Mouse (Mus musculus) neural tube, embryonic 15.5 days (tissue): ENCODE data around the gene Fam198a. TPM values are rescaled to one million over a fixed set of nuclear protein-coding genes. Genes with fewer than 3 reads are reported as not detected.

Source experiments
- ATAC-seq: fragments of 200-750 bp; cut with Nextera tagmentation; 2 replicates; pipeline ENCODE4 v1.8.0; 2017; ENCODE audit warnings: mild to moderate bottlenecking, moderate TSS enrichment, moderate library complexity; ENCODE audit not compliant: low FRiP score
- H3K27ac ChIP-seq: fragments of 300-500 bp; sonication (generic); replicated peaks from 2 replicates; pipeline ENCODE4 v1.5.1; 2015; ENCODE audit warnings: mild to moderate bottlenecking, inconsistent platforms
- H3K27me3 ChIP-seq: fragments of 300-500 bp; sonication (generic); replicated peaks from 2 replicates; pipeline ENCODE4 v1.6.1; 2015; ENCODE audit warnings: inconsistent platforms
- H3K36me3 ChIP-seq: fragments of 300-500 bp; sonication (generic); 2 replicates; pipeline ENCODE4 v1.6.1; 2015; ENCODE audit warnings: inconsistent platforms
- H3K4me1 ChIP-seq: fragments of 300-500 bp; sonication (generic); 2 replicates; pipeline ENCODE4 v1.6.1; 2015; ENCODE audit warnings: inconsistent platforms
- H3K4me2 ChIP-seq: fragments of 300-500 bp; sonication (generic); 2 replicates; pipeline ENCODE4 v1.6.1; 2015; ENCODE audit warnings: inconsistent platforms, mild to moderate bottlenecking, moderate library complexity
- H3K4me3 ChIP-seq: fragments of 300-500 bp; sonication (generic); replicated peaks from 2 replicates; pipeline ENCODE4 v1.5.1; 2015; ENCODE audit warnings: mild to moderate bottlenecking, inconsistent platforms
- H3K9ac ChIP-seq: fragments of 300-500 bp; sonication (generic); replicated peaks from 2 replicates; pipeline ENCODE4 v1.6.1; 2015; ENCODE audit warnings: mild to moderate bottlenecking, inconsistent platforms
- H3K9me3 ChIP-seq: fragments of 300-500 bp; sonication (generic); replicated peaks from 2 replicates; pipeline ENCODE4 v1.6.1; 2016; ENCODE audit warnings: inconsistent platforms
- WGBS: fragments of 180-500 bp; shearing (Covaris S2); methylation state at CpG from one replicate; pipeline ENCODE4 v1.1.7; 2015; ENCODE audit warnings: mixed read lengths; 5-methylcytosine and 5-hydroxymethylcytosine counted together
- polyA plus RNA-seq: library from polyadenylated mRNA; unstranded; fragments of >200 nt; fragmentation: Nextera tagmentation; extraction: Ambion mirVana; gene quantifications from 2 replicates; pipeline ENCODE4 v1.2.1, GENCODE M21; 2015

The Fam198a gene
- polyA plus RNA-seq, 1 experiment from 2014 or later: 1.9 TPM

DNA sequence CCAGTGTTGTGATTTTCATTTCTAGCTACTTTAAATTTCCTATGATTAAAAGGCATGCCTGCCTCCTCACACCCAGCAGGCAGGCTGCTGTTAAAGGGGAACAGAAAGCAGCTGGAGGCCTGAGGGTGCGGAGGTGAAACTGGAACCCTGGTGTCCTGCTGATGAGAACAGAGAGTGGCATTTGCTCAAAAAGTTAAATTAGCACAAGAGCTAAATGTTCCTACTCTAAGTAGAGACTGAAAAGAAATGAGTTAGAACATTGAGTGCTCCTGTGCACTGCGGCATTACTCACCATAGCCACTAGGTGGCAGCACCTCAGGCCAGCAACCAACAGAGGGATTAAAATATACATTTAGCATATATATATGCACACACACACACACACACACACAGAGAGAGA, 22.3 kb upstream of the Fam198a start:
- no peak for ATAC-seq
- Histone ChIP-seq H3K9ac (no peak overlapping the region), H3K4me3 (no peak overlapping the region), H3K27ac (no peak overlapping the region), H3K27me3 (no peaks in the 10 kb centered on the region), H3K4me1 (no peaks in the 10 kb centered on the region), H3K9me3 (no peaks in the 10 kb centered on the region), H3K36me3 (no peaks in the 10 kb centered on the region), H3K4me2 (no peak overlapping the region)
- WGBS: 20% methylated on average over 2 of the region's 2 CpGs

DNA sequence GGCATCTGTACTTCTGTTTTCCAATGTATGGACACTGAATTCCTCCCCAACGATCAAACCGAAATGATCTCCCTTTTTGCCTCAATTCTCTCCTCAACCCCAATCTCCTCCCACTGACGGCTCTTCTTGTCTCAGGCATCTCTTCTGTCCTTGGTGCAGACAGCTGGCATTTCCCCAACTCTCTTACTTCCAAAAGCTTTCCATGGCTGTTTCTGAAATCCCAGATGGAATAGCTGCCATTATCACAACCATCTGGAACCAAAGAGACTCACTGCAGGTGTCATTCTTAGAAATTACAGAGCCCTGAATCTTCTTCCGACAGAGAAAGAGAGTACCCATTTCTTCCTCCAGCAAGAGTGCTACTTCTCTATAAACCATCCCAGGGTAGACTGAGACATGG, 15.9 kb upstream of the Fam198a start:
- Histone ChIP-seq H3K9me3 (no peaks in the 10 kb centered on the region), H3K4me1 (0 out of 2 replicates have a peak, but pooled peaks cover 3% of the 10 kb centered on the region), H3K27me3 (no peaks in the 10 kb centered on the region), H3K9ac (no peak overlapping the region), H3K4me2 (no peak overlapping the region), H3K27ac (no peak overlapping the region), H3K36me3 (no peaks in the 10 kb centered on the region), H3K4me3 (no peak overlapping the region)
- 82% methylated on average over 4 of the region's 4 CpGs for WGBS
- no peak for ATAC-seq

DNA sequence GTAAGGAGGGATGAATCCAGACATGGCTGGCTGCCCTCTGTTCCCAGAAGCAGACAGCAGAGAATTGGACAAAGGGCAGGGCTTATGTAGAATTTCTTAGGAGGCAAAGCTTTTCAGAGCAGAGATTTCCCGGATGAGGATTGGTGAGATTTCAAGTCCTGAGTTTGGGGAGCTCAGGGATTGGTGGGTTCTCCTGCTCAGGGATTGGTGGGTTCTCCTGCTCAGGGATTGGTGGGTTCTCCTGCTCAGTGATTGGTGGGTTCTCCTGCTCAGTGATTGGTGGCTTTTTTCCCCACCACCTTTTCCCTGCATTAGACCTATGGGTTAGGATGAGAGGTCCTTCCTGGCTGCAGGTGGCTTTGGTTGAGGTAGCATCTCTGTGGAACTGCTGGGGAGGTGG, 13.8 kb upstream of the Fam198a start:
- WGBS: 67% methylated on average over 1 of the region's 1 CpGs
- H3K4me2 ChIP-seq: peak overlapping the region; percentile 51
- no peak overlapping the region for H3K27ac ChIP-seq
- no peaks in the 10 kb centered on the region for H3K9me3 ChIP-seq
- peak; percentile 87 for ATAC-seq
- no peaks in the 10 kb centered on the region for H3K27me3 ChIP-seq
- H3K4me3 ChIP-seq: peak overlapping the region; percentile 47
- H3K9ac ChIP-seq: no peak overlapping the region
- H3K36me3 ChIP-seq: no peaks in the 10 kb centered on the region
- H3K4me1 ChIP-seq: 0 out of 2 replicates have a peak, but pooled peaks cover 3% of the 10 kb centered on the region

DNA sequence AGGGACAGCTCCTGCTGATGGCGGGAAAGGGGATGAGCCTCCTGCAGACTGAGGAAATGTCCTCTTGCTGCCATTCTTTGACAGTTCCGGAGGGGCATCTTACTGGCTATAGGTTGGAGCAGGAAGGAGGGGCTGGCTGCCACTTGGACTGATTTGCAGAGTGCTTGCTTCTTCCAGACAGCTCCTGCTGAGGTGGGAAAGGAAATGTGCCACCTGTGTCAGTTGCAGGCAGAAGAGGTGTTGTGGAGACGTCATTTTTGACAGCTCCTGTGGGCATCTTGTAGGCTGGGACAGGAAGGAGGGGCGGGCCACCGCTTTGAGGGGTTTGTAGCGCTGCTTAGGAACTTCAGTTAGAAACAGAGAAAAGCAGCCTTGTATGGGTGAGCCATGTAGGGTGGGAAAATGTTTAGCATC, 13.3 kb upstream of the Fam198a start:
- ATAC-seq: peak; percentile 67
- H3K4me1 ChIP-seq: 0 out of 2 replicates have a peak, but pooled peaks cover 3% of the 10 kb centered on the region
- H3K27ac ChIP-seq: peak overlapping the region; percentile 64
- no peaks in the 10 kb centered on the region for H3K27me3 ChIP-seq
- H3K36me3 ChIP-seq: no peaks in the 10 kb centered on the region
- peak overlapping the region; percentile 47 for H3K4me3 ChIP-seq
- peak overlapping the region; percentile 51 for H3K4me2 ChIP-seq
- peak overlapping the region; percentile 41 for H3K9ac ChIP-seq
- no peaks in the 10 kb centered on the region for H3K9me3 ChIP-seq
- 65% methylated on average over 6 of the region's 6 CpGs for WGBS

DNA sequence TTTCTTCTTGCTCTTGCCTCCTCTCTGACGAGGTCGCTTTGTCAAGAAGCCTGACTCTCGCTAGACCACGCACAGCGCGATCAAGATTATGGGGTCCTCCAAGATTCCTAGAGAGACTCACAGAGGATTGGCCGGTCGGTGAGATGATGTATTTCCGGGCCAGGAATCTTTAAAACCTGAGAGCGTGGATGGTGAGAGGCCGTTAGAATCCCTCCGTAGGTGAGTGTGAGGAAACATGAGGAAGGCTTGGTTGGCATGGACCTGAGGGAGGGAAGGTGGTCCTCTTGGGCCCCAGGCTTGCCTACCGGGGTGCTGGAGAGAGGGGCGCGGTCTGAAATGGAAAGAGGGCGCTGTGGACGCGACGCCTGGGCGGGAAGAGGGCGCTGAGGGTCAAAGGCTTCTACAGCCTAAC, 12.8 kb upstream of the Fam198a start:
- peak; percentile 76 for ATAC-seq
- no peaks in the 10 kb centered on the region for H3K27me3 ChIP-seq
- H3K4me3 ChIP-seq: peak overlapping the region; percentile 47
- H3K9ac ChIP-seq: peak overlapping the region; percentile 41
- H3K4me2 ChIP-seq: peak overlapping the region; percentile 51
- 0 out of 2 replicates have a peak, but pooled peaks cover 3% of the 10 kb centered on the region for H3K4me1 ChIP-seq
- 68% methylated on average over 21 of the region's 21 CpGs for WGBS
- H3K36me3 ChIP-seq: no peaks in the 10 kb centered on the region
- peak overlapping the region; percentile 64 for H3K27ac ChIP-seq
- H3K9me3 ChIP-seq: no peaks in the 10 kb centered on the region

DNA sequence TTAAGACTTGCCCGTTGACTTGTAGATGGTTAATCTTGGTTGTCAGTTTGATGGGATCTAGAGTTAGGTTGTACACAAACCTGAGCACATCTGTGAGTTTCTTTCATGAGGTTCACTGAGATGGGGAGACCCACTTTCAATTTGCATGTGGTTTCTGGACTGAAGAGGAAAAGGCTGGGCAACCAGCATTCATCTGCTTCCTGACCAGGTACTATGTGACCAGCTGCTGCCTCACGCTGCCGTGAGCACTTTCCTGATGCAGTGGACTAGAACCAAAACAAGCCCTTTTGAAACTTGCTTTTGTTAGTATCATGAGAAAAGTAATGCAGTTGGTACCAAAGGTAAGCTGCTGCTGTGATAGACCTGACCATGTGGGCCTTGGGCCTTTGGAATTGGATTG, 7.8 kb upstream of the Fam198a start:
- Histone ChIP-seq H3K9ac (no peak overlapping the region), H3K4me2 (no peak overlapping the region), H3K9me3 (no peaks in the 10 kb centered on the region), H3K27ac (no peak overlapping the region), H3K36me3 (no peaks in the 10 kb centered on the region), H3K4me1 (no peaks in the 10 kb centered on the region), H3K27me3 (no peaks in the 10 kb centered on the region), H3K4me3 (no peak overlapping the region)
- ATAC-seq: no peak
- WGBS: 93% methylated on average over 3 of the region's 3 CpGs

DNA sequence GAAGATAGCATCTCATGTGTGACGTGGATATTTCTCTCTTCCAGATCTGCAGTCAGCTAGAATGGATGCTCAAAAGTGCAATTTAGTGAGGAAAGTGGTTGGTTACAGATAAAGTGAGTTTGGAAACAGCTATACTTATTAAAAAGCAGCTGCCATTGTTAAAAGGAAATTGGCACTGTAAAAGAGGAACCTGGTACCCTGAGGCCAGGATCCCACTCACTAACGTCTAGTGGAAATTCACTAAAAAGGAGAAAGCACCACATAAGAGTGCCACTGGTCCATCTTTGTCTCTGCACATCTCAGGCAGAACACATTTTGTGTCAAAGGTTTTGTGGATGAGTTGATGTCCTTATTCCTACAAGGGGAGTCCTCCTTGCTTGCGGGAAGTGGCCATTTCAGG, 7.2 kb upstream of the Fam198a start:
- no peak overlapping the region for H3K4me2 ChIP-seq
- no peak overlapping the region for H3K9ac ChIP-seq
- no peaks in the 10 kb centered on the region for H3K9me3 ChIP-seq
- WGBS: 88% methylated on average over 3 of the region's 3 CpGs
- H3K27ac ChIP-seq: no peak overlapping the region
- no peaks in the 10 kb centered on the region for H3K4me1 ChIP-seq
- no peaks in the 10 kb centered on the region for H3K27me3 ChIP-seq
- H3K4me3 ChIP-seq: no peak overlapping the region
- ATAC-seq: no peak
- H3K36me3 ChIP-seq: no peaks in the 10 kb centered on the region

DNA sequence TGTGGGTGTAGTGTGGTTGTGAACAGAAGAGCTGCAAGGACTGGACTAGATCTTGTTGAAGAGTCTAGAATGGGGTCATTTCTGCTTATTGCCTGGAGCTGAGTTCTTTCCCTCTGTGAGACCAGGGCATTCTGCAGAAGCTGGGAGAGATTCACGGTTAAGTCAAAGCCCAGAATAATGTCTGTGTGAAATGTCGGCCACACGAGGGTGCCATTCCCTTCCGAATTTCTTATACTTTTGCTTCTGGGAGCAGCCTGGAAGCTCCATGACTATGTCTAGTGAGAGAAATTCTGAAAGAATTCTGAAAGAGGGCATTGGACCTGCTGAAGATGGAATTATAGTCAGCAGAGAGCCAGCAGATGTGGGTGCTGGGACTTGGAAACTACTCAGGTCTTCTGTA, 3.0 kb upstream of the Fam198a start:
- no peaks in the 10 kb centered on the region for H3K9me3 ChIP-seq
- ATAC-seq: no peak

DNA sequence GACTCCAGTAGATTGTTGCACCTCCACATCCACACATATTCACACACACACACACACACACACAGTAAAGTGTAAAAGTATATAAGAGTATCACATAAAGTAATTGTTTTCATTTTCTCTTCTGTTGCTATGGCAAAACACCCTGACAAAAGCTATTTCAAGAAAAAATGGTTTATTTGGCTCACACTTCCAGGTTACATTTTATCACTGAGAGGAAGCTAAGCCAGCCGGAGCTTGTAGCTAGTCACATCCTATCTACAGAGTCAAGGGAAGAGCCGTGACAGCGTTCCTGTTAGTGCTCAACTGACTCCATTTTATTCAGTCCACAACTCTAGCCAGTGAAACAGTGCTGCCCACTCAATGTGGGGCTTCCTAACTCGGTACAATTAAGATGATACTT, 2.4 kb upstream of the Fam198a start:
- H3K4me1 ChIP-seq: peaks cover 13% of the 10 kb centered on the region
- no peak for ATAC-seq
- H3K9me3 ChIP-seq: no peaks in the 10 kb centered on the region
- no peaks in the 10 kb centered on the region for H3K27me3 ChIP-seq
- no peak overlapping the region for H3K27ac ChIP-seq
- H3K4me2 ChIP-seq: no peak overlapping the region
- 86% methylated on average over 4 of the region's 4 CpGs for WGBS
- no peak overlapping the region for H3K9ac ChIP-seq
- no peak overlapping the region for H3K4me3 ChIP-seq
- no peaks in the 10 kb centered on the region for H3K36me3 ChIP-seq

More for the DNA sequence above, 3.0 kb upstream of the Fam198a start:
- 16% methylated on average over 4 of the region's 4 CpGs for WGBS
- Histone ChIP-seq H3K4me3 (no peak overlapping the region), H3K27me3 (no peaks in the 10 kb centered on the region), H3K9ac (no peak overlapping the region), H3K27ac (no peak overlapping the region), H3K36me3 (no peaks in the 10 kb centered on the region), H3K4me1 (peaks cover 13% of the 10 kb centered on the region), H3K4me2 (no peak overlapping the region)

DNA sequence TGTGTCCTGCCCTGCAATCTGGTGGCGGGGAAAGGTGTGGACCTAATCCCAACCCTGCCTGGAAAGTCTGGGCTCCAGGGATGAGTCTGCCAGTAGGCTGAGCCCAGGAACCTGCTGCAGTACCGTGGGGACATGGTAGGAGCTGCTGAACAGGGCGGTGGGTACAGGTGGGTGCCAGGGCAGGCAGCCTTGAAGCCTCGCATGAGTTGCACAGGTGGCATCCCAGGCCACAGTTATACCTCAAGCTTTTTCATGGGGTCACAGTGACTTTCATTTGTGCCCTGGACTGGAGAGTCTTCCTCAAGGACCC, 281 bp downstream of the Fam198a start:
- H3K4me3 ChIP-seq: peak overlapping the region; percentile 25
- H3K27ac ChIP-seq: peak overlapping the region; percentile 64; the same call in 1 of the 2 replicates

DNA sequence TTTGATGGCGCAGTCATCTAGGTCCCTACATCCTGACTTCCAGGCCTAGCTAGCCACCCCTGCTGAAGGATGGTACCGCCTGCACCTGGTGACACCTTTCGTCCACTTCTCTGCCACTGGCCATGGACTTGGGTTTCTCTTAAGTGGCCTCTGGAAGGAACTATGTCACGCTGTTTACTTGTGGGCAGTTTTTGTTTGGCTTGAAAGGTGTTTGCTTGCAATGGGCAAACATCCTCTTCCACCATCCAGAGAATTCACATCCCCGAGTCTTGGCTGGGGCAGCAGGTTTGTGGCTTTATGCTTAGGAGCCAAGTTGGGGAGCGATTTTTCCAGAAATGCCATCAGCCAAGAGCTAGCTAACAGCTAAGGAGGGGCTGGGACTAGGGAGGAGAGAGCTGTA, 1.8 kb downstream of the Fam198a start:
- 89% methylated on average over 6 of the region's 6 CpGs for WGBS
- no peaks in the 10 kb centered on the region for H3K27me3 ChIP-seq
- no peak overlapping the region for H3K4me3 ChIP-seq
- no peaks in the 10 kb centered on the region for H3K36me3 ChIP-seq
- H3K9ac ChIP-seq: no peak overlapping the region
- no peak overlapping the region for H3K27ac ChIP-seq
- peaks cover 13% of the 10 kb centered on the region for H3K4me1 ChIP-seq
- H3K4me2 ChIP-seq: no peak overlapping the region
- ATAC-seq: no peak
- no peaks in the 10 kb centered on the region for H3K9me3 ChIP-seq

More for the DNA sequence above, 281 bp downstream of the Fam198a start:
- peak; percentile 45 for ATAC-seq
- Histone ChIP-seq H3K9me3 (no peaks in the 10 kb centered on the region), H3K36me3 (no peaks in the 10 kb centered on the region), H3K4me2 (peak overlapping the region; percentile 51), H3K4me1 (peaks cover 13% of the 10 kb centered on the region), H3K9ac (peak overlapping the region; percentile 34; the same call in 1 of the 2 replicates), H3K27me3 (no peaks in the 10 kb centered on the region)
- 43% methylated on average over 4 of the region's 4 CpGs for WGBS

DNA sequence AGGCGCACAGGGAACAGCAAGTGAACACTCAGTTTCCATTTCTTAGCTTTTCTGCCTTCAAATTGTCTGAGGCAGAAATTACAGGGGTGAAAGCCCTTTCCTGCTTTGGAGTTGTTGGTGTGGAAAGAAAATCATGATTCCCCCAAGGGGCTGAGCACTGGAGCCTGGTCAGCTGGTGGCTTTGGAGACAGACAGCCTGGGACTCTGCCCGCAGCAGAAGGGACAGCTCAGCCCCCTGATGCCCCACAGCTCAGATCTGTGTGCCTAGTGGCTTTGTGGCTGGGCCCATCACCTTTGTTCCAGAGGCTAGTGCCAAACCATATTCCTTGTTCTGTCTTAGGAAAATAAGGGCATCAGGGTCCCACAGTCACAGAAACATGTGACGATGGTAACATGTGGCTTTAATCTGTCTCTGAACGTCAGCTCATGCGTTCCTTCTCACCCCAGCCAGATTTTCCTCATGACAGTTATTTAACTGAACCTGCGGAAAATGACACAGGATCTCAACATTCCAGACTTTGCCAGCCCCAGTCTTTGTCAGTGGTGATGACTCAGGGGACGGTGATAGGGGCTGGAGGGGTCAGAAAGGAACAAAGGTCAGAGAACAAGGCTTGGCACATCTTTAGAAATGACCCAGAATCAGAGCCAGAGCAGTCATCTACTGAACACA, 9.3 kb downstream of the Fam198a start:
- H3K9me3 ChIP-seq: no peaks in the 10 kb centered on the region
- H3K9ac ChIP-seq: no peak overlapping the region
- H3K4me3 ChIP-seq: no peak overlapping the region
- no peak overlapping the region for H3K4me2 ChIP-seq
- H3K27ac ChIP-seq: no peak overlapping the region
- H3K27me3 ChIP-seq: no peaks in the 10 kb centered on the region
- ATAC-seq: no peak
- H3K4me1 ChIP-seq: 0 out of 2 replicates have a peak, but pooled peaks cover 3% of the 10 kb centered on the region
- no peaks in the 10 kb centered on the region for H3K36me3 ChIP-seq
- WGBS: 65% methylated on average over 7 of the region's 7 CpGs
